In genomic region chr7:44271309-44271708, GRCm38 (mm10) we compare ENCODE assay signal across 18 mouse cellular contexts. TPM values are rescaled to one million over a fixed set of nuclear protein-coding genes. Genes with fewer than 3 reads are reported as not detected.
A peak's percentile ranks its signal among the peaks of the same experiment; 100 is the strongest.
DNase-seq lines count a peak whose midpoint lies in the region; ATAC-seq and TF ChIP-seq lines count a peak whose summit lies in the region.
"Had no signal": no experiment of that assay in that cellular context is flagged by ENCODE, and none has a peak within 500 bp of the region (broad histone marks: within the 10 kb centered on the region; RNA-seq: fewer than 3 reads in every experiment).

No protein-coding gene starts in this region.

- H3K36me3 ChIP-seq in heart, adult 2 months (ENCODE audit: control insufficient read depth, insufficient read depth, low read length), result no peaks in the 10 kb centered on the region
- H3K36me3 ChIP-seq in splenic B cell, adult 2 months (ENCODE audit: control insufficient read depth, insufficient read depth, low read length, poor library complexity, severe bottlenecking), result no peaks in the 10 kb centered on the region
- H3K36me3 ChIP-seq: embryonic facial prominence, embryonic 13.5 days had no signal

- no peak for TF ChIP-seq CTCF in heart, adult 2 months (IDR thresholded peaks at IDR 0.05)

- WGBS in heart, adult 2 months, result 75% methylated on average over 2 of the region's 2 CpGs

- ATAC-seq in megakaryocyte, adult 5-6 weeks (ENCODE audit: poor library complexity, severe bottlenecking), result 0 out of 2 replicates have a peak, but pooled peaks have one; percentile 49

- no peaks in the 10 kb centered on the region for H3K79me2 ChIP-seq in heart, adult 2 months (replicated peaks; ENCODE audit: control insufficient read depth, insufficient read depth, low read length)

- intact Hi-C loops in heart, adult 2 months (cut with DNase I), result no loop called here
- intact Hi-C loops in gastrocnemius, postnatal 36 days (cut with DNase I), result loop anchor here (5.0 kb wide), 1 partner anchor 291 kb away; no protein-coding TSS in a partner anchor

- TF ChIP-seq POLR2A in heart, adult 2 months (IDR thresholded peaks at IDR 0.05; ENCODE audit: insufficient read depth, low read depth, low read length), result no peak

- no peaks in the 10 kb centered on the region; the same call in 1 of the 2 replicates for H3K27me3 ChIP-seq in heart, adult 2 months (ENCODE audit: control insufficient read depth, insufficient read depth, low read length)
- H3K27me3 ChIP-seq in splenic B cell, adult 2 months (ENCODE audit: control insufficient read depth, insufficient read depth, low read length, poor library complexity, severe bottlenecking), result no peaks in the 10 kb centered on the region

- H3K9ac ChIP-seq in heart, adult 2 months (ENCODE audit: low read depth, low read length), result no peak overlapping the region
- H3K9ac ChIP-seq: embryonic facial prominence, embryonic 13.5 days had no signal

- no peak overlapping the region for H3K4me3 ChIP-seq in heart, adult 2 months
- H3K4me3 ChIP-seq: embryonic facial prominence, embryonic 13.5 days had no signal

- DNase-seq in heart, adult 11 months, result peak; percentile 74
- DNase-seq in heart, adult 2 months, result no peak
- DNase-seq in thymus, postnatal 0 days (ENCODE audit: low spot score), result peak; percentile 23
- no peak for DNase-seq in thymus, postnatal 10 days (ENCODE audit: low spot score in 2 of 2)
- DNase-seq in splenic B cell, adult 2 months (ENCODE audit: low read depth, low spot score), result peak; percentile 39
- no peak for DNase-seq in gastrocnemius, postnatal 36 days
- no peak for DNase-seq in heart, adult 18-20 months
- DNase-seq: adrenal gland, postnatal 10 days; cerebellum, adult 9-11 months; kidney, adult 8-10 months; lung, postnatal 14 days; right cerebral cortex, postnatal 25 days had no signal

- no peak overlapping the region for H3K27ac ChIP-seq in heart, adult 2 months
- H3K27ac ChIP-seq: embryonic facial prominence, embryonic 13.5 days had no signal

- H3K4me1 ChIP-seq in heart, adult 2 months (ENCODE audit: control insufficient read depth, insufficient read depth, low read length), result no peaks in the 10 kb centered on the region
- H3K4me1 ChIP-seq: embryonic facial prominence, embryonic 13.5 days had no signal

- no peak for TF ChIP-seq EP300 in heart, adult 2 months (IDR thresholded peaks at IDR 0.05; ENCODE audit: insufficient read depth, low read depth, low read length)

RNA-seq across cellular contexts. Expression of gene Gm15517, which starts 10.1 kb away (rescaled TPM):
- total RNA-seq in heart, adult 2 months (2021), result not detected
- polyA plus RNA-seq in heart, adult 2 months (2012; rRNA removed), result not detected in 2 replicates
- not detected in 2 replicates for polyA plus RNA-seq in thymus, postnatal 0 days (2015; fragmentation: Nextera tagmentation; extraction: Ambion mirVana)
- not detected in 2 replicates for total RNA-seq in megakaryocyte, adult 5-6 weeks (2015)
- total RNA-seq in megakaryocyte, adult 5-6 weeks (2017), result not detected in 2 replicates
- total RNA-seq in gastrocnemius, postnatal 36 days (2021), result not detected
- not detected for total RNA-seq in heart, adult 18-20 months (2021)
- total RNA-seq: adrenal gland, postnatal 10 days; layer of hippocampus, postnatal 10 days had no signal
- polyA plus RNA-seq: embryonic facial prominence, embryonic 13.5 days; heart, postnatal 0 days; limb, embryonic 14.5 days; stomach, embryonic 14.5 days had no signal

RNA-seq across cellular contexts. Expression of gene Acp4, which starts 14.1 kb away (rescaled TPM):
- total RNA-seq in heart, adult 2 months (2021), result not detected
- not detected in 2 replicates for polyA plus RNA-seq in heart, adult 2 months (2012; rRNA removed)
- 0.14 TPM in 2 replicates for polyA plus RNA-seq in thymus, postnatal 0 days (2015; fragmentation: Nextera tagmentation; extraction: Ambion mirVana)
- total RNA-seq in megakaryocyte, adult 5-6 weeks (2015), result not detected in 2 replicates
- not detected in 2 replicates for total RNA-seq in megakaryocyte, adult 5-6 weeks (2017)
- not detected for total RNA-seq in gastrocnemius, postnatal 36 days (2021)
- total RNA-seq in heart, adult 18-20 months (2021), result not detected
- total RNA-seq: adrenal gland, postnatal 10 days; layer of hippocampus, postnatal 10 days had no signal
- polyA plus RNA-seq: heart, postnatal 0 days; stomach, embryonic 14.5 days had no signal

RNA-seq across cellular contexts. Expression of gene 2410002F23Rik, which starts 24.8 kb away (rescaled TPM):
- 10 to 100 TPM; 12.0 to 12.3 TPM for total RNA-seq in heart, adult 2 months (2021)
- 29.5 and 37.6 TPM in 2 replicates for polyA plus RNA-seq in heart, adult 2 months (2012; rRNA removed)
- polyA plus RNA-seq in thymus, postnatal 0 days (2015; fragmentation: Nextera tagmentation; extraction: Ambion mirVana), result 76.8 and 86.3 TPM in 2 replicates
- total RNA-seq in megakaryocyte, adult 5-6 weeks (2015), result 19.9 and 20.8 TPM in 2 replicates
- 17.2 and 23.0 TPM in 2 replicates for total RNA-seq in megakaryocyte, adult 5-6 weeks (2017)
- 1 to 10 TPM; 6.3 to 8.2 TPM for total RNA-seq in gastrocnemius, postnatal 36 days (2021)
- total RNA-seq in heart, adult 18-20 months (2021), result 10 to 100 TPM in 1 of 2 experiments, 1 to 10 TPM in 1; 8.1 to 11.5 TPM

RNA-seq across cellular contexts. Expression of gene 1700028J19Rik, which starts 24.8 kb away (rescaled TPM):
- under 1 TPM; 0.68 to 0.70 TPM for total RNA-seq in heart, adult 2 months (2021)
- polyA plus RNA-seq in heart, adult 2 months (2012; rRNA removed), result 1.3 and 2.1 TPM in 2 replicates
- 0.81 and 1.3 TPM in 2 replicates for polyA plus RNA-seq in thymus, postnatal 0 days (2015; fragmentation: Nextera tagmentation; extraction: Ambion mirVana)
- 3.0 and 3.1 TPM in 2 replicates for total RNA-seq in megakaryocyte, adult 5-6 weeks (2015)
- total RNA-seq in megakaryocyte, adult 5-6 weeks (2017), result 0.62 and 0.94 TPM in 2 replicates
- total RNA-seq in gastrocnemius, postnatal 36 days (2021), result under 1 TPM; 0.23 to 0.30 TPM
- under 1 TPM; 0.25 to 0.28 TPM for total RNA-seq in heart, adult 18-20 months (2021)

RNA-seq across cellular contexts. Expression of gene Gm36864, which starts 35.3 kb away (rescaled TPM):
- total RNA-seq in heart, adult 2 months (2021), result not detected
- polyA plus RNA-seq in heart, adult 2 months (2012; rRNA removed), result not detected in 2 replicates
- not detected in 2 replicates for polyA plus RNA-seq in thymus, postnatal 0 days (2015; fragmentation: Nextera tagmentation; extraction: Ambion mirVana)
- not detected in 2 replicates for total RNA-seq in megakaryocyte, adult 5-6 weeks (2015)
- not detected in 2 replicates for total RNA-seq in megakaryocyte, adult 5-6 weeks (2017)
- total RNA-seq in gastrocnemius, postnatal 36 days (2021), result not detected
- total RNA-seq in heart, adult 18-20 months (2021), result not detected
- total RNA-seq: adrenal gland, postnatal 10 days; layer of hippocampus, postnatal 10 days had no signal
- polyA plus RNA-seq: heart, postnatal 0 days; limb, embryonic 14.5 days; stomach, embryonic 14.5 days had no signal

Comparison
In these comparisons a context has a peak if more than half of its experiments do, and no peak if none do; other contexts are left out.
1. DNase-seq: peak in heart, adult 11 months (single experiment), thymus, postnatal 0 days (single experiment) and splenic B cell, adult 2 months (single experiment); none in heart, adult 2 months (0 of 2), thymus, postnatal 10 days (0 of 2), gastrocnemius, postnatal 36 days (0 of 2) and heart, adult 18-20 months (0 of 2).